Mouse (Mus musculus): ENCODE results near the gene Adamts18.

DNA sequence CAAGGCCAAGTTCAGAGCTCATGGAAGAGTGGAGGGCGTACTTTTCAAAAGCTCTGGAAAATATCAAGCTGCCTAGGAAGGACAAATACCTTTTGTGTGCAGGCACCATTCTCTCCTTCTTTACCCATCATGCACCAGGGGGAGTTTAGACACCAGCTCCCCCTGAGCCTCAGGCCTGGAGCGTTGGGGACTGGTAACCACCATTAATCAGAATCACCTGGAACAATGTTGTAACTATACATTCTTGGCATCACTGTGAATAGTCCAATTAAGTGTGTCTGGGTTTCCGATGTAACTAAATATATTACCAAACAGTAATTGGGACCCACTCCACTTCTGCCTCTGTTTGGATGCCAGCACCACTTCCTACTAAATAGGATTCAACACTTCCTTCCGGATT, 5.2 kb upstream of the Adamts18 start:
- no peak for TF ChIP-seq CTCF (IDR thresholded peaks at IDR 0.05; ENCODE audit: control insufficient read depth, insufficient read depth, insufficient read length)
- no peak for TF ChIP-seq MAX (IDR thresholded peaks at IDR 0.05)
